Mouse (Mus musculus) spleen, embryonic (tissue): ENCODE data around the gene Pard3b.

Experiments used
- CTCF ChIA-PET: fragments of 350-600 bp; sonication (Branson Sonifier 250); formaldehyde crosslinking; loops from one replicate; lab custom pipeline; 2022; lab: Charles Lee

The Pard3b gene

GRCm38 (mm10) chr1:61638347-61639111 lies at the start of gene Pard3b:
Pard3b (plus strand) TSS chr1:61638824.
- CTCF ChIA-PET, result no interaction called here

DNA sequence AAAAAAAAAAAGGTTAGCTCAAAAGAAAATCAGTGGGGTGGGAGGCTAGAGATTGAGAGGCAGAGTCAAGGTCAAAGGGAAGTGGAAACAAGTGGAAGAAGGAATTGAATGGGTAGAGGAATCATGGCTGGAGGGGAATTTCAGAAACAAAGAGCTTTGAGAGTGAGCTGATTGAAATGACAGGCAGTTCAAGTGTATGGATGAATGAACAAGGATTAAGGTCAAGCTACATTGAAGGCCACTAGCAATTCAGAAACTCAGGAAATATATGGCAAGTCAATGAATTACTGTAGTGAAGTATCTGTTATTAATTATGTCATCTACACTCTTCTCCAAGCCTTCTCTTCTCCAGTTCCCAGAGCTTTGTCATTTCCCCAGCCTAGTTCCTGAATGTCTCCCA lies 22.4 kb upstream of the Pard3b start:
- CTCF ChIA-PET, result no interaction called here

- CTCF ChIA-PET, result no interaction called here
These were observed 18.0 kb upstream of the Pard3b start for GRCm38 (mm10) chr1:61620651-61621050.

DNA sequence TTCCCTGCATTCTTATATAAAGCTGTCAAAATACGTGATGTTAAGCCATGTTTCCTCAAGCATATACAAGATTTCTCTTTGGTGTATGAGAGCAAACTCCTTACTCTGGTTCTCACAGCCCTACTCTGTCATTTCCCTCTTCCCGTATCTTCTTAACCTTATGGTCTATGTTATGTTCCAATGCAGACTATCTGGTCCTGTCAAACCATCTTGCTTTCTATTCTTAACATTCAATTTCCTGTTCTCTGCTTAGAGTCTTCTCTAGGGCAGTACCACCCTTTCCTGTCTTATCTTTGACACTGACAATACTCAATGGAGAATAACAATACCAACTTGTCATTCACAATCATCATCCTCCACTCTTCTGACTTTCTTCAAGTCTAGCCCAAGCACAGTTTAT lies 8.8 kb upstream of the Pard3b start:
- CTCF ChIA-PET, result no interaction called here

- CTCF ChIA-PET, result no interaction called here
These were observed 780 bp downstream of the Pard3b start for GRCm38 (mm10) chr1:61639114-61640093.

GRCm38 (mm10) chr1:61641880-61642279 lies 3.3 kb downstream of the Pard3b start:
- CTCF ChIA-PET, result no interaction called here

GRCm38 (mm10) chr1:61645062-61645461 lies 6.4 kb downstream of the Pard3b start:
- CTCF ChIA-PET, result no interaction called here

DNA sequence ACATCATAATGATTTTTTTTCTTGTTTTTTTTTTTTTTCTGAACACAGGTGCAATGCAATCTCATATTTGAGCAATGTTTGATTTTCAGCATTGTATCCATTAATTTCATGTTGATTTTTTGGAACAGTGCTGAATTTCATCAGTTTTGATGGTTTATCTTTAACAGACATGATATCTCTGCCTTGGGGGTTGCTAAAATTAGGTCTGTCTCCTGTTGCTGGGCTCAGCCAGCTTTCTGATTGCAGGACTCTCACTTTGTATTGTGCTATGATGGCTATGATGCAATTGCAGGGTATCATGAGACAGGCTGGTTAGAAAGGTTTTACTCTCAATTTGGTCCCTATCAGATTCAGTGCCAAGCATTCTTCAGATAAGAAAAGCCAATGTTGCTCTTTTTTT lies 11.3 kb downstream of the Pard3b start:
- CTCF ChIA-PET, result no interaction called here

DNA sequence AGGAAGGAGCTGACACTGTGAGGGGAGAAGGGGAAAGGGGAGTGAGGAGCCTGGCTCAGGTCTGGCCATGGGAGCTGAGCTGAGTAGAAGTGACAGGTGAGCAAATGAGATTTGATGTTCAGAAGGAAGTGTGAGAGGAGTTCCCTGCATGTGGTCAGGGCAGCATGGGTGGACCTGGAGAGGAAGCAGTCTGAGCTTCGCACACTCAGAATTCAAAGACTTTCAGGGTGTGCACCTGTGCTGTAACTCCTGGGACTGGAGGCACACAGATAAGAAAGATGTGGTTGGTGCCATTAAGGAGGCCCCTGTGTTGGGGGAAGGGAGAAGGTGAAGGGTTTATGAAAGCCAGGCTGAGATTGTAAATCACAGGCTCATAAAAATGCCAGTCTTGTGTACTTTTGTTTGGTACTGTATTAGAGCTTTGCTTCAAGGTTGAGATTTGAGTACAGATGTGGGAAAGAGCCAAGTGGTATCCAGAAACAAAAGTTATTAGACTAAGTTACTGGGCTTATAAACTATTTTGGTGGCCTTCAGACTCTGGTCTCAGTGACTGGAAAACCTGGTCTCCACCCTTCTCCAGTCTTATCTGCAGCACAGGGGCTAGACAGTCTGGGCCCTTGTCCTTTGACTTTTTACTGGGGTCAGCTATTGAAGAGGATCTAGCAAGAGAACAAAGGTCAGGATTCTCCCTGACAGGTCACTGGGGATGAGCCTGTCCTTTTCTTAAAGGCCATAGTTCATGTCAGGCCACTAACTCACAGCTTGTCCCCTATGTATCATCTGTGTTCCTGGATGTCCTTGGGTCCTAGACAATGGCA lies 13.0 kb downstream of the Pard3b start:
- CTCF ChIA-PET, result no interaction called here

DNA sequence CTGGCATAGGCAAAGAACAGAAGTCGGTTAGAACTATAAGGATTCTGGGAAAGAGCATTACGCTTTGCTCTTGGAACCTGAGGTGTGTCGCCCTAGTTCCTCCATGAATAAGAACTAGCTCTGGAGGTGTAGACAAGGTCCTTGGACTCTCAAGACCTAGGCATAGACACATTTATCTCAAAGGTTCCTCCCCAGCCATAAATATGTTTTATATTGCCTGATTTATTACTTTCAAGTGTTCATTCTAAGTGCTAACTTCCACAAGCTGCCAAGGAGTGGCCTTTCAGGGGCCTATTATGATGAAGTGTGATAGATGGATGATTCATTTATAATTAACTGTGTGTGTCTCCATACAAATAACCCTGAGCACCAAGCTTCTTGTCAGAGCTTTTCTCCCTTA lies 19.1 kb downstream of the Pard3b start:
- CTCF ChIA-PET, result no interaction called here

DNA sequence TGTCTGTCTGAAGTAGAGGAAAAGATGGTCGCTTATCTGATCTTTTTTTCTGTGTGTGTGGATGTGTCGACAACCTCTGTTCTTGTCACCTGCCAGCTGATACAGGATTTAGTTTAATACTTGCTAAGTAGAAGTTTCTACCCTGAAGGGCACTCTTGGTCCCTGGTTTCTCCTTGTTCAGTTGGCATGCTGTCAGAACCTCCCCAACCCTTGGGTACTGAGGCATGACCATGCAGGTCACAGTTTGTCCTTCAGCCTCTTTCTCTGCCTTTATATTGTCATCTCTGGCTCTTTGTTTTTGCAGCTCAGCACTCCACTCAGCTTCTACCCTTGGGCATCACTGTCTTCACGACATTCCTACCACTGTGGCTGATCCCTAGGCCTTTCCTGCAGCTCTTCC lies 21.3 kb downstream of the Pard3b start:
- CTCF ChIA-PET, result interaction anchor here (0.6 kb wide), 1 partner anchor 1471 kb away, joined by 9 read pairs; no protein-coding TSS in a partner anchor

DNA sequence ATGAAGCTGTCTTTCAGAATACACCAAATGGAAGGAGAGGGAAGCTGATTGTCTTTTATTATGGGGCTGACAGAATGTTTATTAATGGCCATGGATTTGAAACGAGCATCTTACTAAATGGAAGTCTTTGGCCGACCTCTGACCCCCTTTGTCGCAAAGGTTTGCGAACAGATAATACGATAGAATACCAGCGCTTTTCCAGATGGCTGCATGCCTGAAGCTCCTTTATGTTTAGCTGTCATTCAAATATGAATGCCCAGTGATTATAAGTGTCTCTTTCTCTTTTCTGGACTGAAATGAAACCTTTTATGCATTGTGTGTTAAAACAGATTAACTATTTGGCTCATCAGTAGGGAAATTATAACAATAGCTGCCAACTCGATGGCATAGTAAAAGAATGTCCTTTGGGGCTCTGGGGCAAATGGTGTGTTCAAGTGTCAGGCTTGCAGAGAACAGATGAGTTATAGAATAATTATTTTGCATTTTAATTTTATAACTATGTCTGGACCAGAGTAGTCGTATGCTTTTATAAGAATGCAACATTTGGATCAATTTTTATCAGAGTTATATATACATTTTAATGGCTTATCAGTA lies 46.7 kb downstream of the Pard3b start:
- CTCF ChIA-PET, result no interaction called here

DNA sequence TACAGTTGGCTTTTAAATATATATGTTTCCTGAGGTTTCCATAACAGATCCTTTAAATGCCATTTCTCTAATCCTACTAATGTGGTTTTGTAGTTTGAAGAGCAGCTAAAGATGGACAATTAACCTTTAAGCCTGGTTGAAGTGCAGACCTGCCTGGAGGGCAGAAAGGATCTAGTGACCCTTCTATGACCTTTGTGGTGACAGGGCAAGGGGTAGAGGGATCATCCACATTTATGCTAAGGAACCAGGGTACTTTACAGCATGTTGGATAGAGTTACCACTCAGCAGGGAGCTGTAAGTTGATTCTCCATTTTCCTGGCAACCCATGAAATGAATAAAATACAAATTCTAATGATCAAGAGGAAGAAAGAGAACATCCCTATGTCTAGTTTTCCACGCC lies 47.3 kb downstream of the Pard3b start:
- CTCF ChIA-PET, result no interaction called here

- CTCF ChIA-PET, result no interaction called here
These were observed 49.7 kb downstream of the Pard3b start for GRCm38 (mm10) chr1:61688301-61688700.

- CTCF ChIA-PET, result no interaction called here
These were observed 60.0 kb downstream of the Pard3b start for GRCm38 (mm10) chr1:61698462-61699218.

DNA sequence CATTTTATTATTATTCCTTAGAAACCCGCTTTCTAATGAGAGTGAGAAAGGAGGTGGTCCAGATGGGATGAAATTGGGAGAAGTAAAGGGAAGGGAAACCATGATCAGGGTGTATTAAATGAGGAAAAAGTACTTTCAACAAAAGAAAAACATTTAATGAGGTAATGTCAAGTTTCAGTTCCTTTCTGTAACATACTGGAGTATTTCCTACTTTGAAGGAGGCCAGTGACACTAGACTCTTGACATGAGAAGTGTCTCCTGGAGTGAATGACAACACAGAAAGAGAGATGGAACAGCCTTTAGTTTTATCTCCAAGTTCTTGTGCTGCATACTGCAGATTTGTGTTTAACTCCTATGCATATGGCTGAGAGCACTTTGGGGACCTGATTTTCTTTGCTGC lies 71.2 kb downstream of the Pard3b start:
- CTCF ChIA-PET, result no interaction called here

GRCm38 (mm10) chr1:61711523-61711922 lies 72.9 kb downstream of the Pard3b start:
- CTCF ChIA-PET, result no interaction called here

DNA sequence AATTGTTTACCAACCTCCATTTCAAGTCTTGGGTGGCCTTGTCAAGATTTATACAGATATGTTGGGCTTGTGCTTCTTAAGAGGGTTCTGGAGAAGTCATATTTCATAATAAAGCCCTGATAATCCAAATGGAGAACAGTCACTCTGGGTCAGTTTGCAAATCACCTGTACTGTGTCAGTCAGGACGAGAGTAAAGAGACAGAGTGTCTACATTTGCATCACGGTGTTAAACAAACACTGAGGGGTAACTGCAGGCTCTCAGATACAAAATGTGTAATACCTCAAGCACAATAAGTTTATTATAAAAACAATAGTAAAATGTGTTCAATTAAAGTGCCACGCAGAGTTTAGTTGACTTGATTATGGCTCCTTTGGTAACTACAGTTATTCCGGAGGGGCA lies 91.0 kb downstream of the Pard3b start:
- CTCF ChIA-PET, result no interaction called here

DNA sequence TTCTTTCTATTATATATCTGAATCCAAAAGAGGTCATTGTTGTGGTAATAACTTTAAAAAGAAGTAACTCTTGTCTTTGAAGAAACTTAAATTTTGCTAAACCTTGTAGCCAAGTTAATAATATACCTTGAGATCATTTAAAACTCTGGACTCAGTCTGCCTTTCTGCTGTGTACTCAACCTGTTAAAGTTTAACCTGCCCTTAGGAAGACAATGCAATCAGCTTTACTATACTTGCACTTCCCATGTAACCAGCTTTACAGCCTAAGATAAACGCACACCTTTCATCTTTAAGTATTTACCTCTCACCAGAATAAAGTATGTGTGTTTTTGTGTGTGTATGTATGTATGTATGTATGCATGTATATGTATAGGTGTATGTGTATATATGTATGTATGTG lies 97.9 kb downstream of the Pard3b start:
- CTCF ChIA-PET, result no interaction called here

DNA sequence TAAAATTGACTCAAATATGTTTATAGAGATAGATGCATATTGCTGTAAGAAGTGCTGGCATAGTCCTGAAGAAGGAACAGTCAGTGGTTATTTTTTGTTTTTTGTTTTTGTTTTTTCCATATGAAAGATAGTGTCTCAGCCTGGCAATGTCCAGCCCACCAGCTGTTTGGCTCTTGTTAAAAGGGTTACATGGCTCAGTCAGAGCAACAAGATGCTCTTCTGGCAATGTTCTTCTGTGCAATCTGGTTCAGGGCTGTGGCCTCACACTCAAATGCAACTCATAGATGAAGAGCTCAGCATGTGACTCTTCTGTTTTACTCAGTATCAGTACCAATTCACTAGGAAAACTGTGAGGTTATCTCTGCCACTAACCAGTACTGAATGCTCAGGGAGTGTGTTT lies 104.2 kb downstream of the Pard3b start:
- CTCF ChIA-PET, result no interaction called here

- CTCF ChIA-PET, result no interaction called here
These were observed 108.9 kb downstream of the Pard3b start for GRCm38 (mm10) chr1:61747481-61747880.
